Mouse (Mus musculus): ENCODE measurements at regions not wholly inside any gene's neighbourhood (a gene's known extent, or its start where the extent isn't known, plus 50 kb on each side); places are given as distances from the start of the nearest gene placed in this dataset.

GRCm38 (mm10) chr2:161340291-161340690, 231.4 kb upstream of the Chd6 start:
- no peak for DNase-seq (ENCODE audit: low read depth)

DNA sequence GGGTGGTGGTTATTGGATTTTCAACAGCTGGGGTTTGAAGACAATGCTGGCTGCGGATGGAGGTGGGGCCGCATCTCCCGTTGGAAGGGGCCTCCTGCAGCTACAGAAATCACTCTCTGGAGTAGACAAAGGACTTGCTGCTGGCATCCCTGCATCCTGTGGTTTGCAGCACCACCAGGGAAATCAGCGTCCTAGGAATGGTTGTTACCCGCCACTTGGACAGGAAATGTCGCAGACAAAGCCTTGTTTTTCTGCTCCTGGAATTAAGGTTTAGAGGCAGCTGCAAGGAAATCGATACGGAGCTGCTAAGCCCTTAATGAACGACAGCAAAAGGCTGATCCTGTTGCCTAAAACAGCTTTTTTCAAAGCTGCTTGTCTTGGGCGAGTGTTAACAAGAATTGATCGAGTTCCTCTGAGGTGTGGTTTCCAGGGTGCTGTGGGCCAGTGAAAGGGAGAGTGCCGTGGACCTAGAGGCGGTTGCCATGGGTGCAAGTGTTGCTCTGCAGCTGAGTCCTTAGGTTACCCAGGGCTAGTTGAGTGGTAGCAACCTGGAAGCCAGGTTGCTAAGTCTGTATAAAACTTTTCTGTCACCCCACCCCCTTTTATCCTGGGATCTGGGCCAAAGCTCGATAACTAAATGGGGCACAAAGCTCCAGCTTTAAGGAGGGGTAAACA, 230.6 kb upstream of the Chd6 start:
- DNase-seq (ENCODE audit: low read depth), result no peak

GRCm38 (mm10) chr2:161338953-161339326, 230.1 kb upstream of the Chd6 start:
- peak; percentile 18 for DNase-seq (ENCODE audit: low read depth)

DNA sequence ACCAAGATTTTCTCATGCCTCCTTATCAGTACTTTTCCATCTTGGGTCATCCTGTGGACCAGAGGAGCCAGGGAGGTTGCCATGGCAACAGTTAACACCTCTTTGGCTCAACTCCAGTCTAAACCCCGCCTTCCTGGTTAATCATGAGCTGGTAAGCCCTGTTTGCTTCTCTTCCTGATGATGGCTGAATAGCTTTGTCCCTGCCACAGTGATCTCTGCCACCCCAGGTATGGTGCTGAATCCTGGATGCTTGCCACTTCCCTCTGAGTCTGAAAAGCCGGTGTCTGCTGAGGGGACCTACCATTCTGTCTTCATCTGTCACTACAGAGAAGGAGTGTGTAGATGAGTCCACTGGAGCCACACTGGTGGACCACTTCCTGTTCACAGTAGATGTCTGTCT, 223.8 kb upstream of the Chd6 start:
- no peak for DNase-seq (ENCODE audit: low read depth)

DNA sequence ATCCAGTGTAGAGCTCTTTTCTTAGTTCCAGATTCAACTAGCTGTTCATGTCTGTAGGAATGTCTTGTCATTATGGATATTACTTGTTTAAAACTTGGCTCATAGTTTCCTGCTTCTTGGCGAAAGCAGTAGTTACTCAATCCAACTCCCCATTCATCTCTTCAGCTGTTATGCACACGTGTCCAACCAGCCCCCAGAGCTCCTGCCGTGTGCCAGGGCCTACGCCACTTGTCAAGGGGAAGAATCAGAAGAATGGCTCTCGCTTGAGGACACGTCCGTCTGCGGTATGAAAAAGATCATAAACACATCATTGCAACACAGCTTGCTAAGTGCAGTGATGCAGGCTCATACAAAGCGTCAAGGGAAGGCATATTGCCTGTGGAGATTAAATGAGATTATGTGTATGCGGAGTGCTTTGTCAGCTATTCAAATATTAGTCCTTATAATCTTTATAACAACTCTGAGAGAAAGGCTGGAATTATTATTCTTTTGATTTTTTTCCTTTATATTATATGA, 223.0 kb upstream of the Chd6 start:
- DNase-seq (ENCODE audit: low read depth), result no peak

DNA sequence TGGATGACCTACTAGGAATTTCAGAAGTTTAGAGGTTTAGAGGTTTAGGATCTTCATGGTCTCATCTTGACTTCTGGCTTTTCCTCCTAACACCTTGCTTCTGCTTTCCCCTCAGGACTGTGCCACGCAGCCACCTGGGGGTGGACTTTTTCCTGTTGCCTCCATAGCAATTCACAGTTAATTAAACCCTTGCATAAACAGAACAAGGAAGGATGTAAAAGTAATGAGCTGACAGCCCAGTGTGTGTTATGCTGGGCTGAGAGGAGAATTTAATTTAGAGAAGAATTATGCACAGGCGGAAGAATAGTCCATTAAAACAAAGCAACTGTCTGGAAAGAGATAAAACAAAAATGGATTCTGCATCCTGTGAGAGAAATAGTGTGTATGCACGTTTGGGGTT, 193.9 kb upstream of the Chd6 start:
- DNase-seq (ENCODE audit: low read depth), result no peak

GRCm38 (mm10) chr2:161268861-161269413, 160.1 kb upstream of the Chd6 start:
- no peak for DNase-seq (ENCODE audit: low read depth)

- DNase-seq (ENCODE audit: low read depth), result no peak
Measured at GRCm38 (mm10) chr2:161266476-161266875, 157.6 kb upstream of the Chd6 start.

DNA sequence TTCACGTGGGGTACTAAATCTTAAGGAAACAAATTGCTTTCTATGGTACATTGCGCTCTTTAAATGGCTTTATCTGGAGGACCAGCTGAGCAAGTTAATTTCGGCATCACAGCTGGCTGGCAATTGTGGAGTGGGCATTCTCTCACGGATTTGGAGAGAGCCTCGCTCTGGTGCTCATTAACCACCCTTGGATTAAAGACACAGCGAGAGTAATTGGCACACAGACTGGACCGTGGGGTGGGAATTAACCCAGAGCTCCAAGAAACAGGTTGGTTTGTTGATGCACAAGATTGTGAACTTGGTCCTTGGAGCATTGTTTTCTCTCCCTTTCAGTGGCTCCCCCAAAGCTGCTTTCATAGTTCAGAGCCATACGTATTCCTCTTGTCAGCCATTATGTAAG, 156.3 kb upstream of the Chd6 start:
- DNase-seq (ENCODE audit: low read depth), result no peak

- no peak for DNase-seq (ENCODE audit: low read depth)
Measured at GRCm38 (mm10) chr2:161252761-161253160, 143.9 kb upstream of the Chd6 start.

DNA sequence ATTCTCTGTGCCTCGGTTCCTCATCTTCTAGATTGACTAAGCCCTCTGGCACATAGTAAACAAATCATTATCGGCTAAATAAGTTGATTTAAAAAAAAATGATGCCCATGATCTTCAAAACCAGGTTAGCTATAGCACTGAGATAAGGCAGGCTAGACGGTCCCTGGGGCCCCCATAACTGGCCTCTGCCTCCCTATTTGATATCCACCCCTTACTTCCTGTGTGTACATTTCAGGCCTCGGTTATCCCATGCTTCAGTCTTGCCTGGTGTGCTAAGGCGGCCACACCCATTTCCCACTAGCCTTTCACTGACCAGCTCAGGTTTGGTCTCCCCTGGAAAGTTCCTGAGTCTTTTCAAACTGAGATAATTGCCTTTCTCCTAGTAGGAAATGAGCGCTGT, 132.8 kb upstream of the Chd6 start:
- no peak for DNase-seq (ENCODE audit: low read depth)

DNA sequence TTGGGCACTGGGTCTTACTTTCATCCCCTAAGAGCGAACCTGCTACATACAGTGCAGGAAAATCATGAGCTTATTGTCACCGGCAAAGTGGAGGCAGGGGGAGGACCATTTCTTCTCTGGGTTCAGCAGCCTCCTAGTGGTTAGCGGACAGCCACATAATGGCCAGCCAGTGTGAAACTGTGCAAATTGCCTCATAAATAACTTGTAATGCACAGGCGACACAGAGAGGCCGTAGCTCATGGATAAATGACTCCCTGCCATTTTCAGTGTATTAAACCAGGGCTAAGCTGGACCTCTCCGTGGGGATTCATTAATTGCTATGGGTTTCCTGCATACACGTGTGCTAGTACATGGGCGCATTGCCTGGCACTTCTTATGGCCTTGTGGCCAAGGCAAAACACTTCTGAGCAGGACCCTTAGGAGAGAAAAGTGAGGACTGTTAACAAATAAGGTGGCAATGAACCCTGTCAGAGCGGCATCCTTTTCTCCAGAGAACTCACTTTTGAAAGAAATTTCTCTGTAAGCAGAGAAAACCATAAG, 128.5 kb upstream of the Chd6 start:
- DNase-seq (ENCODE audit: low read depth), result no peak

DNA sequence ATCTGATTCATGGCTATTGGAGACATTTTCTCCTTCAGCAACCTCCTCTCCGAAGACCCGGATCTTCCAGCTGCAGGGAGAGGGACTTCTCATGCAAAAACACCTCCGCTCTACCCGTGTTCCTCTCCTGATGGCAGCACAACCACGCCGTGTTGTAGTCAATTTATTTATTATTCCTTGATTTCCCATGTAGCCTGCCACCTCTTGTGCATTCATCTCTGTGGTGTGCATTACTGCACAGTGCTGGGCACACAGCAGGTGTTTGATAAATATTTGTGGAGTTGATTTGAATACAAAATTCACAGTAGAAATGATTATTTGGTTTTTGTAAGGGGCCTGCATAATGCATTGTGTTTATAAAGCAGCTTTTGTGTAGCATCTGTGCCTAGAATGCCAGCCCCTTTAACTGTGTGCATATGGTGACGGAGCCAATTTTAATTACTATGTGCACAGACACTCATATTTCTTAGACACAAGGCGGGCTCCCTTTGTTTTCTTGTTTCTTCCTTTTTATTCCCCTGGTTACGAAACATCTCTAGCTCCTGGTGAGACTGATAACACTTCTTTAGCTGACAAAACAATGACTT, 124.4 kb upstream of the Chd6 start:
- no peak for DNase-seq (ENCODE audit: low read depth)

- no peak for DNase-seq (ENCODE audit: low read depth)
Measured at GRCm38 (mm10) chr2:161231405-161231804, 122.5 kb upstream of the Chd6 start.

- no peak for DNase-seq (ENCODE audit: low read depth)
Measured at GRCm38 (mm10) chr2:161215736-161216135, 106.9 kb upstream of the Chd6 start.

- DNase-seq (ENCODE audit: low read depth), result peak; percentile 94
Measured at GRCm38 (mm10) chr2:161214681-161215458, 106.0 kb upstream of the Chd6 start.

DNA sequence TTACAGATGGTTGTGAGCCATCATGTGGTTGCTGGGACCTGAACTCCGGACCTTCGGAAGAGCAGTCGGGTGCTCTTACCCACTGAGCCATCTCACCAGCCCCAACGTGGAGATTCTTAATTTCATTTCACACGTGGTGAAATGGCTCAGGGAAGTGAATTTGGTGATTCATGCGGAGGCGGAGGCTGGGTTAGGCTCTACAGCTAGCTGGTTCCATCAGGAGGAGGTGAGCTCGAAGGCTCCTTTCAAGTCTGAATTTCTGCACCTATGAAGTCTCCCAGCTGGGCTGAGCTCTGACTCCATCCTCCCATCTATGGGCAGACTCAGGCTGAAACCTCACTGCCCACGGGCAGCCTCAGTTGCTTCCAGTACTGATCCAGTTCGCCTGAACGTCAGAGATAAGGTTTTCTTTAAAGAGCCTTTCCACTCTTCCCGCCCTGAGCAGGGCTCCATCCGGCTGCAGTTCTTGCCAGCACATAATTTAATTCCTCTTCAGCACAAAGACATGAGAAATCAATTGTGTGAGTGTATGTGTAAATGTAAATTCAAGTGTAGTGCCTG, 103.5 kb upstream of the Chd6 start:
- DNase-seq (ENCODE audit: low read depth), result no peak

GRCm38 (mm10) chr2:161196713-161197372, 88.0 kb upstream of the Chd6 start:
- no peak for DNase-seq (ENCODE audit: low read depth)

- no peak for DNase-seq (ENCODE audit: low read depth)
Measured at GRCm38 (mm10) chr2:161187516-161187915, 78.6 kb upstream of the Chd6 start.

GRCm38 (mm10) chr2:161185122-161185521, 76.2 kb upstream of the Chd6 start:
- peak; percentile 41 for DNase-seq (ENCODE audit: low read depth)

- DNase-seq (ENCODE audit: low read depth), result peak; percentile 27
Measured at GRCm38 (mm10) chr2:161177355-161178021, 68.6 kb upstream of the Chd6 start.
